Mouse (Mus musculus) MEL (cell line): ENCODE data around the gene Mfng. TPM values are rescaled to one million over a fixed set of nuclear protein-coding genes. Genes with fewer than 3 reads are reported as not detected.
A peak's percentile ranks its signal among the peaks of the same experiment; 100 is the strongest.

Experiments used
- DNase-seq: peaks from one replicate; pipeline ENCODE4 v3.0.0; 2011; ENCODE audit warnings: low read depth, low spot score
- H3K27ac ChIP-seq: 2 replicates; pipeline ENCODE4 v1.5.1; 2012; ENCODE audit warnings: low read depth, mild to moderate bottlenecking, control low read depth, low read length, moderate library complexity; ENCODE audit not compliant: control insufficient read depth
- H3K27me3 ChIP-seq, 2 experiments: fragments of 150-350 bp in 1 of 2; sonication (generic) in 1 of 2; 2 replicates each; pipeline ENCODE4 v1.6.1; 2012; ENCODE audit warnings: low read length in 2 of 2, mild to moderate bottlenecking in 2 of 2, improper control_type of control experiment in 1 of 2, moderate library complexity in 1 of 2; ENCODE audit not compliant: insufficient read depth in 2 of 2, control insufficient read depth in 1 of 2
- H3K36me3 ChIP-seq, 2 experiments: 2 replicates each; pipeline ENCODE4 v1.6.1; 2012 to 2014; ENCODE audit warnings: low read length in 2 of 2, improper control_type of control experiment in 1 of 2, inconsistent platforms in 1 of 2, mild to moderate bottlenecking in 1 of 2; ENCODE audit not compliant: insufficient read depth in 2 of 2, control insufficient read depth in 1 of 2
- H3K4me1 ChIP-seq, 2 experiments: fragments of 150-350 bp in 1 of 2; sonication (generic) in 1 of 2; 2 replicates each; pipeline ENCODE4 v1.6.1; 2012; ENCODE audit warnings: low read length in 2 of 2, improper control_type of control experiment in 1 of 2, mild to moderate bottlenecking in 1 of 2; ENCODE audit not compliant: insufficient read depth in 2 of 2, control insufficient read depth in 1 of 2
- H3K4me3 ChIP-seq, 2 experiments: fragments of 150-350 bp in 1 of 2; sonication (generic) in 1 of 2; 2 replicates each; pipeline ENCODE4 v1.5.1; 2012; ENCODE audit warnings: low read depth in 2 of 2, low read length in 2 of 2, mild to moderate bottlenecking in 2 of 2, moderate library complexity in 2 of 2, control low read depth in 1 of 2, improper control_type of control experiment in 1 of 2; ENCODE audit not compliant: control insufficient read depth in 1 of 2, insufficient read depth in 1 of 2
- H3K79me2 ChIP-seq: 2 replicates; pipeline ENCODE4 v1.6.1; 2012; ENCODE audit warnings: mild to moderate bottlenecking, low read length, moderate library complexity; ENCODE audit not compliant: control insufficient read depth, poor library complexity, insufficient read depth
- H3K9ac ChIP-seq: 2 replicates; pipeline ENCODE4 v1.6.1; 2012; ENCODE audit warnings: low read depth, mild to moderate bottlenecking, control low read depth, low read length, moderate library complexity; ENCODE audit not compliant: control insufficient read depth, poor library complexity, severe bottlenecking
- H3K9me3 ChIP-seq: fragments of 150-350 bp; sonication (generic); replicated peaks from 2 replicates; pipeline ENCODE4 v1.6.1; 2012; ENCODE audit warnings: mild to moderate bottlenecking, low read length, improper control_type of control experiment, moderate library complexity; ENCODE audit not compliant: insufficient read depth
- CHD1 ChIP-seq: IDR thresholded peaks from 2 replicates; pipeline ENCODE4 v1.6.1; 2012; ENCODE audit warnings: low read depth, mild to moderate bottlenecking, inconsistent platforms, low read length, improper control_type of control experiment
- CHD2 ChIP-seq: IDR thresholded peaks from 2 replicates; pipeline ENCODE4 v1.6.1; 2011; ENCODE audit warnings: low read length, improper control_type of control experiment
- CTCF ChIP-seq, 3 experiments: IDR thresholded peaks in 2 of 3; conservative IDR thresholded peaks in 1 of 3; 2 replicates each; pipeline ENCODE4 v1.5.1; 2011 to 2012; ENCODE audit warnings: low read length in 3 of 3, low read depth in 2 of 3, mild to moderate bottlenecking in 2 of 3, improper control_type of control experiment in 1 of 3, inconsistent platforms in 1 of 3, mixed read lengths in 1 of 3, moderate library complexity in 1 of 3; ENCODE audit not compliant: control insufficient read depth in 1 of 3, insufficient read depth in 1 of 3, poor library complexity in 1 of 3, severe bottlenecking in 1 of 3
- E2F4 ChIP-seq: IDR thresholded peaks from 2 replicates; pipeline ENCODE4 v1.6.1; 2011; ENCODE audit warnings: low read depth, low read length, improper control_type of control experiment, borderline replicate concordance
- ELF1 ChIP-seq: IDR thresholded peaks from 2 replicates; pipeline ENCODE4 v1.6.1; 2014; ENCODE audit warnings: low read depth, mild to moderate bottlenecking, inconsistent platforms, low read length, improper control_type of control experiment, moderate library complexity
- EP300 ChIP-seq, 2 experiments: IDR thresholded peaks; 2 replicates each; pipeline ENCODE4 v1.6.1; 2011; ENCODE audit warnings: improper control_type of control experiment in 2 of 2, low read length in 2 of 2, low read depth in 1 of 2, mild to moderate bottlenecking in 1 of 2
- ETS1 ChIP-seq: IDR thresholded peaks from 2 replicates; pipeline ENCODE4 v1.6.1; 2012; ENCODE audit warnings: low read depth, mild to moderate bottlenecking, inconsistent platforms, low read length, improper control_type of control experiment, moderate library complexity
- GATA1 ChIP-seq: IDR thresholded peaks from 2 replicates; pipeline ENCODE4 v1.6.1; 2011; ENCODE audit warnings: low read depth, low read length, improper control_type of control experiment
- MAX ChIP-seq: IDR thresholded peaks from 2 replicates; pipeline ENCODE4 v1.6.1; 2011; ENCODE audit warnings: low read length, improper control_type of control experiment
- MAZ ChIP-seq: IDR thresholded peaks from 2 replicates; pipeline ENCODE4 v1.6.1; 2012; ENCODE audit warnings: low read depth, mild to moderate bottlenecking, inconsistent platforms, low read length, improper control_type of control experiment
- MXI1 ChIP-seq: IDR thresholded peaks from 2 replicates; pipeline ENCODE4 v1.6.1; 2011; ENCODE audit warnings: mild to moderate bottlenecking, low read depth, low read length, improper control_type of control experiment
- MYB ChIP-seq: IDR thresholded peaks from 2 replicates; pipeline ENCODE4 v1.6.1; 2011; ENCODE audit warnings: mild to moderate bottlenecking, low read depth, low read length, improper control_type of control experiment
- NRF1 ChIP-seq: IDR thresholded peaks from 2 replicates; pipeline ENCODE4 v1.6.1; 2014; ENCODE audit warnings: low read depth, mild to moderate bottlenecking, inconsistent platforms, low read length, improper control_type of control experiment, moderate library complexity; ENCODE audit not compliant: poor library complexity, insufficient read depth, severe bottlenecking
- USF1 ChIP-seq: IDR thresholded peaks from 2 replicates; pipeline ENCODE4 v1.6.1; 2014; ENCODE audit warnings: low read depth, mild to moderate bottlenecking, inconsistent platforms, low read length, improper control_type of control experiment, moderate library complexity
- ZC3H11A ChIP-seq: IDR thresholded peaks from 2 replicates; pipeline ENCODE4 v1.6.1; 2012; ENCODE audit warnings: low read depth, mild to moderate bottlenecking, inconsistent platforms, low read length, improper control_type of control experiment
- ZMIZ1 ChIP-seq: IDR thresholded peaks from 2 replicates; pipeline ENCODE4 v1.6.1; 2012; ENCODE audit warnings: low read depth, mild to moderate bottlenecking, inconsistent platforms, low read length, improper control_type of control experiment, moderate library complexity
- ZNF384 ChIP-seq: IDR thresholded peaks from 2 replicates; pipeline ENCODE4 v1.6.1; 2012; ENCODE audit warnings: low read depth, mild to moderate bottlenecking, inconsistent platforms, low read length, improper control_type of control experiment
- polyA plus RNA-seq, 2 experiments: library from polyadenylated mRNA; stranded (reverse) in 1 of 2; unstranded in 1 of 2; fragments of >175 nt in 1 of 2; fragments of >200 nt in 1 of 2; gene quantifications; 2 replicates each; pipeline versions ENCODE4 v1.2.1 to v1.2.4; 2012; ENCODE audit warnings: low replicate concordance in 2 of 2, low read depth in 1 of 2; ENCODE audit not compliant: insufficient read length in 2 of 2, insufficient read depth in 1 of 2, missing spikeins in 1 of 2
- total RNA-seq: library from RNA; depleted of rRNA; stranded (reverse); fragments of 300-350 nt; gene quantifications from 2 replicates; pipeline ENCODE4 v1.2.3, GENCODE M21; 2012

Gene Mfng
- total and polyA plus RNA-seq, 3 experiments = 17.8 to 27.1 TPM; not detected in 1

DNA sequence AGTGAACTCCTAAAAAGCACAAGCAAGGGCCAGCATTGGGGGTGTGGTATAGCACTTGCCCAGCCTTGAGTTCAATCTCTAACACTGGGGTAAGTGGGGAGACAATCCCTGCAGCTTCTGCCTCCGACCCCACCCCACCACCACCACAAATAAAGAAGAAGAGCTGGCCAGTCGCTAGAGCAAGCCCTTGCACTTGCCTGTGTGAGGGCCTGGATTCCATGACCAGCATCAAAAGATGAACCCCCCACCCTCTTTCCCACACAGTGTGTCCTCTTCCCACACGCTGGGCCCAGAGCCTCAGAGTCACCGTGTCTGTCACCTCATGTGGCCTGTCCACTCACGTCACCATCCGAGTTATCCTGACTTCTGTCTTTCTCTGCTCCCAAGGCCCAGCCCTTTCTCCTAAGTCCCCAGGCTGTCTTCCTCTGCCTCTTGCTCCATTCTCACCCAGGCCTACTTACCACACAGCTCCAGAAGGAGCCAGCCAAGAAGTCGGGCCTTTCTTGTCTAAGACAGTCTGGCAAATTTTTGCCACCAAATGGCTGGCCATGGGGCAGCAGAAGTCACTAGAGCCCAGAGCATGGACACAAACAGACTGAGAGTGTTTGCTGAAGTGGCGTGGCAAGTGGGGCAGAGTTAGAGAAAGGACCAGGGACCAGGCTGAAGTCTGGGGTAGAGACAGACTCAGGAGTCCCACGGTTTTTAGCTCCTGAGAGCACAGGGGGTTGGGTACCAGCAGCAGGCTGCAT lies 2.9 kb downstream of the Mfng start:
- DNase-seq = no peak
- Histone ChIP-seq H3K27me3 (no peaks in the 10 kb centered on the region), H3K79me2 (peaks cover 4% of the 10 kb centered on the region; the same call in 1 of the 2 replicates), H3K9ac (no peak overlapping the region), H3K36me3 (no peaks in the 10 kb centered on the region), H3K4me3 (no peak overlapping the region), H3K9me3 (no peaks in the 10 kb centered on the region), H3K27ac (no peak overlapping the region), H3K4me1 (peaks cover 0 to 7% of the 10 kb centered on the region in 2 experiments; a peak in 2 of 4 replicates)
- TF ChIP-seq CTCF (IDR thresholded peaks at IDR 0.05 in 2 of 3, conservative IDR thresholded peaks at IDR 0.05 in 1 of 3; ENCODE audit: control insufficient read depth in 1 of 3, insufficient read depth in 1 of 3, low read depth in 2 of 3, low read length in 3 of 3, poor library complexity in 1 of 3, severe bottlenecking in 1 of 3) (no peak), E2F4 (no peak), NRF1 (no peak), ELF1 (no peak), USF1 (no peak), GATA1 (no peak)

DNA sequence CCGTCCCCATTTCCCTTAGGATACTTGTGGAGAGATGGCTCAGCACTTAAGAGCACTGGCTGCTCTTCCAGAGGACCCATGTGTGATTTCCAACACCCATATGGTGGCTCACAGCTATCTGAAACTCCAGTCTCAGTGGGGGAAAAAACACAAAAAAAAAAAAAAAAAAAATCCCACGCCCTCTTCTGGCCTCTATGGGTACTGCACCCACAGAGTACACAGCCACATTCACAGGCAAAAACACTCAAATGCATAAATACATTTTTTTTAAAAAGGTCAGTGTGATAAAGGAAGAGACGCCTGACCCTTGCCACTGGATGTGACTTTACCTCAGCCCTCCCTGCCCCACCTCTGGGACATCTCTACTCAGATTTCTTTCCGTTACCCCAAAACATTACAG lies 4.2 kb downstream of the Mfng start:
- Histone ChIP-seq H3K27ac (no peak overlapping the region), H3K4me1 (peaks cover 0 to 7% of the 10 kb centered on the region in 2 experiments; a peak in 2 of 4 replicates), H3K27me3 (no peaks in the 10 kb centered on the region), H3K9me3 (no peaks in the 10 kb centered on the region), H3K36me3 (no peaks in the 10 kb centered on the region), H3K4me3 (no peak overlapping the region), H3K9ac (no peak overlapping the region), H3K79me2 (peaks cover 4% of the 10 kb centered on the region; the same call in 1 of the 2 replicates)
- TF ChIP-seq CTCF (IDR thresholded peaks at IDR 0.05 in 2 of 3, conservative IDR thresholded peaks at IDR 0.05 in 1 of 3; ENCODE audit: control insufficient read depth in 1 of 3, insufficient read depth in 1 of 3, low read depth in 2 of 3, low read length in 3 of 3, poor library complexity in 1 of 3, severe bottlenecking in 1 of 3) = peak; percentile 30 to 50 (median 31); a peak in 5 of 6 replicates
- peak; percentile 91 for TF ChIP-seq ZNF384
- no peak for TF ChIP-seq GATA1
- TF ChIP-seq ZMIZ1 = no peak
- DNase-seq = no peak

DNA sequence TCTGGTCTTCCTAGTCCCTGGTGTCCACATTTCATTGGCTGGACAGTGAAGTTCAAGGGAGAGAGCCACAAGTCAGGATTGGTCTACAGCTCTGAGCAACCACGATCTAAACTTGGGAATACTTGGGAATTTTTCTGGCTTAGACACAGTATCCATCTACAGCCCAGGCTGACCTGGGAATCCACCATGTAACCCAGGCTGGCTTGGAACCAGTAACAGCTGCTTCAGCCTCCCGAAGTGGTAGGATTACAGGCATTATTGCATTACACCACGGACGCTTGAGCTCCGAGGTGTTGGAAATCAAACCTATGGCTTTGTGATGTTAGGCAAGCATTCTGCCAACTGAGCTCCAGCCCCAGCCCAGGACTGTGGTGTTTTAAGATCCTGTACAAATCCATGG lies 9.6 kb downstream of the Mfng start:
- H3K9ac ChIP-seq = no peak overlapping the region

More for the DNA sequence above, 9.6 kb downstream of the Mfng start:
- Histone ChIP-seq H3K4me3 (no peak overlapping the region), H3K27me3 (no peaks in the 10 kb centered on the region), H3K9me3 (no peaks in the 10 kb centered on the region), H3K36me3 (no peaks in the 10 kb centered on the region), H3K79me2 (no peaks in the 10 kb centered on the region), H3K4me1 (no peaks in the 10 kb centered on the region), H3K27ac (no peak overlapping the region)
- no peak for DNase-seq
- TF ChIP-seq MAZ (no peak), MXI1 (no peak), CHD2 (no peak), MAX (no peak), ETS1 (no peak), ZC3H11A (no peak), EP300 (IDR thresholded peaks at IDR 0.05; ENCODE audit: low read depth in 1 of 2, low read length in 2 of 2) (no peak), CHD1 (no peak), MYB (no peak)
